8 mouse cellular contexts compared by ENCODE assay signal in the genomic region with DNA sequence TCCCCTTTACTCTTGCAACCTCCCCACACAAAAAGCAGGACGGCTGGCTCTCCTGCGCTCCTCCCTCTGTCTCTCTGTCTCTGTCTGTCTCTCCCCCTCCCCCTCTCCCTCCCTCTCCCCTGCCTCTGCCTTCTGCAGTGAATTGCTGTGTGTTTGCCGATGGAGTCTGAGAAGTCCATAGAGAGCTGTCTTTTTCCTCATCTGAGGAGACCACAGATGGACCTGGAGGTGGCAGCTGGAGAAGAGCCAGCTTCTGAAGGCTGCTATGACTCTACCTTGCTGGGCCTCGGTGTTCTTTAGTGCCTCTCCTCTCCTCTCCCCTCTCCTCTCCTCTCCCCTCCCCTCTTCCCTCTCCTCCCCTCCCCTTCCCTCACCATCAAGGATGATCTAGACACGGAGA. TPM values are rescaled to one million over a fixed set of nuclear protein-coding genes. Genes with fewer than 3 reads are reported as not detected.
"Had no signal": no experiment of that assay in that cellular context is flagged by ENCODE, and none has a peak within 500 bp of the region (broad histone marks: within the 10 kb centered on the region; RNA-seq: fewer than 3 reads in every experiment).

No protein-coding gene starts in this region.

- DNase-seq: kidney, adult 2 months; kidney, postnatal 25 days; lung, adult 18-20 months; retina, postnatal 1 day; thymus, adult 2 months; thymus, postnatal 25 days had no signal

RNA-seq across cellular contexts. Expression of gene Ntsr2, which starts 47.6 kb away (rescaled TPM):
- total RNA-seq: liver, adult 2 months; megakaryocyte-erythroid progenitor cell, adult 5-6 weeks had no signal
